Mouse (Mus musculus): ENCODE results near the gene Olfr801.

Olfr801 gene

GRCm38 (mm10) chr10:129673765-129674164 lies at the start of gene Olfr801:
TSS of gene Olfr801 (minus strand) at chr10:129673865.
- no peak for DNase-seq (ENCODE audit: low read depth, low spot score)

GRCm38 (mm10) chr10:129702910-129703309 lies 29.2 kb upstream of the Olfr801 start, which contains the start of gene Olfr804:
TSS of gene Olfr804 (plus strand) at chr10:129703210.
- no peak for DNase-seq (ENCODE audit: low read depth, low spot score)

GRCm38 (mm10) chr10:129694186-129694585 lies 20.5 kb upstream of the Olfr801 start, which contains the start of gene Olfr803:
TSS of gene Olfr803 (minus strand) at chr10:129694286.
- no peak for DNase-seq (ENCODE audit: low read depth, low spot score)

GRCm38 (mm10) chr10:129688069-129688468 lies 14.4 kb upstream of the Olfr801 start, which contains the start of gene Olfr802:
TSS of gene Olfr802 (minus strand) at chr10:129688169.
- DNase-seq (ENCODE audit: low read depth, low spot score), result no peak

- DNase-seq (ENCODE audit: low read depth, low spot score), result no peak
Observed at GRCm38 (mm10) chr10:129657394-129657793, 16.3 kb downstream of the Olfr801 start, which contains the start of gene Olfr800. TSS of gene Olfr800 (plus strand) at chr10:129657694.

- no peak for DNase-seq (ENCODE audit: low read depth, low spot score)
Observed at GRCm38 (mm10) chr10:129651763-129652162, 21.9 kb downstream of the Olfr801 start.

- no peak for DNase-seq (ENCODE audit: low read depth, low spot score)
Observed at GRCm38 (mm10) chr10:129637184-129637583, 36.5 kb downstream of the Olfr801 start, which contains the start of gene Olfr799. TSS of gene Olfr799 (plus strand) at chr10:129637484.

GRCm38 (mm10) chr10:129627834-129628233 lies 45.8 kb downstream of the Olfr801 start, which contains the start of gene Olfr798:
TSS of gene Olfr798 (minus strand) at chr10:129627934.
- DNase-seq (ENCODE audit: low read depth, low spot score), result no peak

- DNase-seq (ENCODE audit: low read depth, low spot score), result no peak
Observed at GRCm38 (mm10) chr10:129623251-129623650, 50.4 kb downstream of the Olfr801 start.

GRCm38 (mm10) chr10:129621724-129622123 lies 51.9 kb downstream of the Olfr801 start:
- no peak for DNase-seq (ENCODE audit: low read depth, low spot score)
